Mouse (Mus musculus) frontal cortex, postnatal 25 days (tissue): Measurements from ENCODE around the gene Emilin3.

Experiments used
- DNase-seq, 2 experiments: peaks; one replicate each; pipeline ENCODE4 v3.0.0; 2022; ENCODE audit warnings: low spot score in 2 of 2

Gene Emilin3

DNA sequence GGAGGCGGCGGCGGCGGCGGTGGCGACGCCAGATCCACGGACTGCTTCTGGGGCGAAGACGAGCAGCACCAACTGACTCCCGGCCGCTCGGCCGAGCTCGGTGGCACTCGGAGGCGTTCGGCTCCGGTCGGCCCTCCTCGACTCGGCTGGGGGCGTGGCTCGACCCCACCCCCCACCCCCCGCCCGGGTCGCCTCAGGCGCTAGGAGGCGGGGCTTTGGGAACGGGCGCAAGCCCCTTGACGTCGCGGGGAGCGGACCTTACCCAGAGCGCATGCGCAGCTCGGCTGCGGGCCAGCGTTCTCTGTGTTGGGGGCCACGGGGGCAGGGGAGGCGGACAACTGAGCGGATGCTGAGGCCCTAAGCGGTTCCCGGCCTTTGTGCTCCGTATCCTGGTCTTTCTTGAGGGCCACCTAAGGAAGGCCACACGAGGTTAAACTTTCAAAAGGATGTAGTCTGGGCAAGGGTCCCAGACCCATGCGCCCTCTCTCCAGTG, 39.2 kb downstream of the Emilin3 start, which contains the start of gene Zhx3:
Zhx3 (minus strand) TSS at position 109 of the 493 bp plus-strand sequence.
- peak; percentile 66 to 76 for DNase-seq

DNA sequence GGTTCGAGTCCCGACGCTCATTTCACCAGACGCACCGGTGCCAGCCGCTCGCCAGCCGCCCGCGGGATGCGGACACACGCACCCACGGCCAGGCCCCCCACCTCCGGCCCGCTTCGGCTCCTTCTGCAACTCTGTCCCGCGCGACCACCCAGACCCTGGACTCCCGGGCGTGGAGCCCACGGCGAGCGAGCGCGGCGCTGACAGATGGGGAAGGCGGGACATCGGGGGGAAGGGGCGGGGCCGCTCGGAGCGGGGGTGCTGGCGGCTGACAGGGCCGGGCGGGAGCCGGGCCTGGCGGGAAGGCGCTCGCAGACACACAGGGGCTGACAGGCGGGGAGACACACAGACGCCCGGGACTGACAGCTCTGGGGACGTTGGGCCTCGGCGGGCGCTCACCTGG, 39.7 kb downstream of the Emilin3 start:
- DNase-seq = peak; percentile 39 to 54

DNA sequence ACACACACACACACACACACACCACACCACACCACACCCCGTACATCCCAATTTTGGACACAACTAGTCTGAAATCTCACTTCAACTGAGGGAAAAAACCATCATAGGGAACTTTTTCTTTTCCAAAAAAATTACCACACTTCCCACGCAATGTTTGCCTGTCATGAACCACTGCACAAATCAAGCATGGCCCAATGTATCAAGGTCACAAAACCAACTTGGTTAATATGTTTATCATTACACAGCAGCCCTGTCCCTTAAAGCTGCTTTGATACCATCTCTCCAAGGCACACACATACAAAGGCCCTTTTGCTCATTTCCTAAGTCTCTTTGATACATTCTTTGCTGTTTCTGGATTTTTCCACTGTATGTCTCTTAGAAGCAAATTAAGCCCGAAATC, 40.8 kb downstream of the Emilin3 start:
- no peak for DNase-seq

DNA sequence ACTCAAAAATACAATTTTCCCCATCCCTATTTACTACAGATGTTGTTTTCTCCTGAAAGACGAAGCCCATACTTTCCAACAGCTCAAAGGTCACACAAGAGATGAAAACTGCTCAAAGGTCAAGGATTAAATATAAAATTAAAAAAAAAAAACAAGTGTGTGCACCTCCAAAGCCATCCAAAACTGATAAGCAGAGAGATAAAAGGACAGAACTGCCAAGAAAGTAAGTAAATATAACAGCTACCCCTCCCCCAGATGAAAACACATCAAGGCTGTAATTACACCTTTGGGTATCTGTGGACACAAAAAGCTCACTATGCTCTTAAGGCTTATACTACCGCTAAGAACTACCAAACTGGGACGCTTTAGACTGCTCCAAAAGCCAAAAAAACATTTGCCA, 42.7 kb downstream of the Emilin3 start:
- DNase-seq = no peak

DNA sequence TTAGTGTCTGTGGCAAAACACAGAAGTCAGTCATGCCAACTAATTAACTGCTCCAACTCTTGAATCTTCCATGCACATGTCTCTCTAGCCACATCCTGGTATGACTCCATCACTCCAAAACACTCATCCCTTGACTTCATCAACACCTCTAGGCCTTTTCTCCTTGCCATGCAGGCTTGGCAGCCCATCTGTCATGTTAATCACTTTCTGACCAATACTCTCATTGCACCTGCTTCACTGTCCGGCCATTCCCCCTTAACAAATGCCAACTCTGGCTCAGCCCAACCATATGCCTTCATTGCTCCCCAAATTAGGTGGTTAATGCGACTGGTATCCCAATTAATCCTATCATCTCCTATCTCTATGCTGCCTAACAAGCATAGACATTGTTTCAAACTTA, 46.9 kb downstream of the Emilin3 start:
- no peak for DNase-seq

DNA sequence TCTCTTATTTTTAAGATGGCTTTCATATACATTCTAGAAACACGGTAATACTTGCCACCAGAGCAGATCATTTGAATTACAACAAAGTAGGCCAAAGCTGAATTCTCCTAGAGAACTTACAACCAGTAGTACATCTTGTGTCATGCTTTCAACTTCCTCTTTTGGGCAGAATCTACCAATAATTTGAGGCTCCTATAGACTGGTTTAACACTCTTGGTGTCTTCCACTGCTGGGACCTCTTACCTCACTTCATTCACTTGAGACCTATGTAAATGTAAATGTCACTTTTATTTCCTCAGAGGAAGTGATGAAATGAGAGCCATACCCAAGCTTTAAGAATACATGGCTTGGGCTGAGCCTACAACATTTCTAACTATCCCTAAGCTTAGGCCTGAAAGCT, 48.0 kb downstream of the Emilin3 start:
- DNase-seq = no peak

DNA sequence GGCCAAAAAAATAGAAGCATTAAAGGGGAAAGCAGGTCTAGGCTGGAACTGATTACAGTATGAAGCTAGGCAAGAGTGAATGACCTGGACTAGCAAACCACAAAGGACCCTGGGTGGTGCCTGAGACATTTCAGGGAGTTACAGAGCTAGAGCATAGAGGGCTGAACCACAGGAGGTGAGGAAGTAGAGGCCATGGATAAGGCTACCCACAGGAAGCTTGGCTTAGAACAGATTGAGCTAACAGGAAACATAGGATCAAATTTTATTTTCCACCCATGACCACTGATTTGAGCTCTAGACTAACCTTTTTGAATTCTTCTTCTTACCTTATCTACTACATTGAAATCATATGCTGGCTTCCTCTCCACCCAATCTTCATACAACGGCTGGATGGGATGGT, 51.8 kb downstream of the Emilin3 start:
- DNase-seq = no peak
